25 mouse cellular contexts compared by ENCODE assay signal in the genomic region with DNA sequence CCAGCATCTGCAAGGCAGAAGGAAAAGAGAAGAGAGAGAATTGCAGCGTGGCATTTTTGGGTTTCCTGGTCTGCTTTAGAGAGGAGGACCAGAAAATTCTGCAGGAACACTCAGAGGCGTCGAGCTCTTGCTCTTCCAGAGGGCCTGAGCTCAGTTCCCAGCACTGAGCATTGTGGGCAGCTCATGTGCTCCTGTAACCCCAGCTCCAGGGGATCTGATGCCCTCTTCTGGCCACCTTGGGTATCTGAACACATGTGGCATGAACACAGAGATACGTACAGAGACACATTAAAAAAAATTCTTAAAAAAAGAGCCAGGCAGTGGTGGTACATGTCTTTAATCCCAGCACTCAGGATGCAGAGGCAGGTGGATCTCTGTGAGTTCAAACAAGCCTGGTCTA. TPM values are rescaled to one million over a fixed set of nuclear protein-coding genes. Genes with fewer than 3 reads are reported as not detected.
DNase-seq lines count a peak whose midpoint lies in the region; ATAC-seq and TF ChIP-seq lines count a peak whose summit lies in the region.
"Had no signal": no experiment of that assay in that cellular context is flagged by ENCODE, and none has a peak within 500 bp of the region (broad histone marks: within the 10 kb centered on the region; RNA-seq: fewer than 3 reads in every experiment).

No protein-coding gene starts in this region.

- no peak overlapping the region for H3K4me3 ChIP-seq in heart, adult 2 months
- no peak overlapping the region for H3K4me3 ChIP-seq in heart, embryonic 12.5 days
- H3K4me3 ChIP-seq in liver, postnatal 0 days (ENCODE audit: low read depth, low read length), result no peak overlapping the region
- no peak overlapping the region for H3K4me3 ChIP-seq in MEL (ENCODE audit: control insufficient read depth in 1 of 2, insufficient read depth in 1 of 2, low read depth in 2 of 2, low read length in 2 of 2)
- H3K4me3 ChIP-seq: embryonic facial prominence, embryonic 13.5 days; forebrain, embryonic 12.5 days; heart, embryonic 10.5 days; heart, embryonic 15.5 days had no signal

- H3K4me2 ChIP-seq in heart, embryonic 12.5 days, result no peak overlapping the region
- no peak overlapping the region for H3K4me2 ChIP-seq in liver, postnatal 0 days (ENCODE audit: low read depth, low read length)
- H3K4me2 ChIP-seq: embryonic facial prominence, embryonic 13.5 days; forebrain, embryonic 12.5 days; heart, embryonic 15.5 days; hindbrain, embryonic 14.5 days had no signal

- TF ChIP-seq RAD21 in MEL (IDR thresholded peaks at IDR 0.05; ENCODE audit: low read depth, low read length), result no peak

- TF ChIP-seq POLR2A in heart, adult 2 months (IDR thresholded peaks at IDR 0.05; ENCODE audit: insufficient read depth, low read depth, low read length), result no peak
- TF ChIP-seq POLR2A in MEL (IDR thresholded peaks at IDR 0.05; ENCODE audit: control insufficient read depth in 1 of 2, insufficient read depth in 1 of 2, low read depth in 1 of 2, low read length in 2 of 2, poor library complexity in 1 of 2), result no peak

- no peak for ATAC-seq in heart, embryonic 12.5 days (ENCODE audit: insufficient number of reproducible peaks, low FRiP score)
- no peak for ATAC-seq in liver, postnatal 0 days
- ATAC-seq in megakaryocyte-erythroid progenitor cell, adult 5-6 weeks (replicated peaks; ENCODE audit: low FRiP score, low TSS enrichment, poor library complexity, severe bottlenecking), result 0 out of 2 replicates have a peak, but pooled peaks have one; percentile 18
- ATAC-seq: forebrain, postnatal 0 days; intestine, embryonic 16.5 days; Patski had no signal

- intact Hi-C loops in heart, adult 2 months (cut with DNase I), result no loop called here

- no peak for TF ChIP-seq EP300 in heart, adult 2 months (IDR thresholded peaks at IDR 0.05; ENCODE audit: insufficient read depth, low read depth, low read length)
- no peak for TF ChIP-seq EP300 in liver, postnatal 0 days (IDR thresholded peaks at IDR 0.05; ENCODE audit: low read depth)
- TF ChIP-seq EP300 in MEL (IDR thresholded peaks at IDR 0.05; ENCODE audit: low read depth in 1 of 2, low read length in 2 of 2), result no peak

- H3K36me3 ChIP-seq in heart, adult 2 months (ENCODE audit: control insufficient read depth, insufficient read depth, low read length), result no peaks in the 10 kb centered on the region
- no peaks in the 10 kb centered on the region for H3K36me3 ChIP-seq in heart, embryonic 12.5 days
- no peaks in the 10 kb centered on the region for H3K36me3 ChIP-seq in liver, postnatal 0 days (replicated peaks; ENCODE audit: insufficient read depth, low read length)
- H3K36me3 ChIP-seq in MEL (ENCODE audit: control insufficient read depth in 1 of 2, insufficient read depth in 2 of 2, low read length in 2 of 2), result peaks cover 0 to 5% of the 10 kb centered on the region in 2 experiments; a peak in 2 of 4 replicates
- H3K36me3 ChIP-seq: embryonic facial prominence, embryonic 13.5 days; forebrain, embryonic 12.5 days; G1E; heart, embryonic 10.5 days; heart, embryonic 15.5 days had no signal

- no peak for DNase-seq in heart, adult 2 months
- no peak for DNase-seq in liver, postnatal 0 days
- DNase-seq in liver (no peak), MEL (ENCODE audit: low read depth, low spot score) (no peak), MN1 (ENCODE audit: low spot score) (no peak)
- DNase-seq in testis, postnatal 10 days (ENCODE audit: low spot score), result no peak
- DNase-seq: adrenal gland, adult 8-10 months; adrenal gland, postnatal 36 days; cerebellum, adult 11 months; cerebellum, adult 8-10 months; cerebellum, postnatal 25 days; forebrain, postnatal 0 days; gastrocnemius, postnatal 25 days; heart, adult 11 months; heart, postnatal 14 days had no signal

- H3K27me3 ChIP-seq in heart, adult 2 months (ENCODE audit: control insufficient read depth, insufficient read depth, low read length), result no peaks in the 10 kb centered on the region
- H3K27me3 ChIP-seq in heart, embryonic 12.5 days (replicated peaks), result no peaks in the 10 kb centered on the region
- 0 out of 2 replicates have a peak, but pooled peaks cover 3% of the 10 kb centered on the region for H3K27me3 ChIP-seq in liver, postnatal 0 days (ENCODE audit: insufficient read depth, low read length)
- H3K27me3 ChIP-seq in MEL (ENCODE audit: control insufficient read depth in 1 of 2, insufficient read depth in 2 of 2, low read length in 2 of 2), result no peaks in the 10 kb centered on the region
- H3K27me3 ChIP-seq: embryonic facial prominence, embryonic 13.5 days; forebrain, embryonic 12.5 days; heart, embryonic 15.5 days had no signal

- 0 out of 2 replicates have a peak, but pooled peaks have one; percentile 5 for TF ChIP-seq CTCF in heart, adult 2 months (IDR thresholded peaks at IDR 0.05)
- TF ChIP-seq CTCF in liver, postnatal 0 days (IDR thresholded peaks at IDR 0.05; ENCODE audit: low read depth), result peak; percentile 20; the same call in 1 of the 2 replicates
- TF ChIP-seq CTCF in MEL (IDR thresholded peaks at IDR 0.05 in 2 of 3, conservative IDR thresholded peaks at IDR 0.05 in 1 of 3; ENCODE audit: control insufficient read depth in 1 of 3, insufficient read depth in 1 of 3, low read depth in 2 of 3, low read length in 3 of 3, poor library complexity in 1 of 3, severe bottlenecking in 1 of 3), result peak; percentile 17 to 41 (median 24); a peak in 4 of 6 replicates

- H3K9me3 ChIP-seq in heart, embryonic 12.5 days (replicated peaks), result peaks cover 18% of the 10 kb centered on the region; the same call in 1 of the 2 replicates
- H3K9me3 ChIP-seq in liver, postnatal 0 days (ENCODE audit: low read length), result no peaks in the 10 kb centered on the region
- H3K9me3 ChIP-seq in MEL (replicated peaks; ENCODE audit: insufficient read depth, low read length), result no peaks in the 10 kb centered on the region
- H3K9me3 ChIP-seq: embryonic facial prominence, embryonic 13.5 days; forebrain, embryonic 12.5 days; heart, embryonic 10.5 days; heart, embryonic 15.5 days had no signal

- no peaks in the 10 kb centered on the region for H3K4me1 ChIP-seq in heart, adult 2 months (ENCODE audit: control insufficient read depth, insufficient read depth, low read length)
- no peaks in the 10 kb centered on the region for H3K4me1 ChIP-seq in heart, embryonic 12.5 days (replicated peaks)
- no peaks in the 10 kb centered on the region for H3K4me1 ChIP-seq in liver, postnatal 0 days (ENCODE audit: insufficient read depth)
- H3K4me1 ChIP-seq in MEL (ENCODE audit: control insufficient read depth in 1 of 2, insufficient read depth in 2 of 2, low read length in 2 of 2), result peaks cover 0 to 9% of the 10 kb centered on the region in 2 experiments; a peak in 2 of 4 replicates
- H3K4me1 ChIP-seq: forebrain, embryonic 12.5 days; heart, embryonic 10.5 days; heart, embryonic 15.5 days had no signal

- 83% methylated on average over 4 of the region's 4 CpGs for WGBS in heart, adult 2 months
- 88% methylated on average over 4 of the region's 4 CpGs for WGBS in heart, embryonic 12.5 days
- WGBS in liver, postnatal 0 days (ENCODE audit: insufficient replicate concordance), result 80% methylated on average over 4 of the region's 4 CpGs

- H3K27ac ChIP-seq in heart, adult 2 months, result no peak overlapping the region
- H3K27ac ChIP-seq in heart, embryonic 12.5 days (ENCODE audit: poor library complexity, severe bottlenecking), result no peak overlapping the region
- H3K27ac ChIP-seq in liver, postnatal 0 days (ENCODE audit: low read depth), result no peak overlapping the region
- no peak overlapping the region for H3K27ac ChIP-seq in MEL (ENCODE audit: control insufficient read depth, low read depth, low read length)
- H3K27ac ChIP-seq: embryonic facial prominence, embryonic 13.5 days; forebrain, embryonic 12.5 days; heart, embryonic 10.5 days; heart, embryonic 15.5 days; hindbrain, embryonic 14.5 days had no signal

- H3K79me2 ChIP-seq in heart, adult 2 months (replicated peaks; ENCODE audit: control insufficient read depth, insufficient read depth, low read length), result no peaks in the 10 kb centered on the region
- no peaks in the 10 kb centered on the region for H3K79me2 ChIP-seq in MEL (ENCODE audit: control insufficient read depth, insufficient read depth, low read length, poor library complexity)

- no peak overlapping the region for H3K9ac ChIP-seq in heart, adult 2 months (ENCODE audit: low read depth, low read length)
- no peak overlapping the region for H3K9ac ChIP-seq in heart, embryonic 12.5 days
- H3K9ac ChIP-seq in liver, postnatal 0 days (replicated peaks), result no peak overlapping the region
- no peak overlapping the region for H3K9ac ChIP-seq in MEL (ENCODE audit: control insufficient read depth, low read depth, low read length, poor library complexity, severe bottlenecking)
- H3K9ac ChIP-seq: embryonic facial prominence, embryonic 13.5 days; forebrain, embryonic 12.5 days; forebrain, postnatal 0 days; heart, embryonic 15.5 days; hindbrain, embryonic 14.5 days had no signal

TF ChIP-seq in MEL, 35 proteins besides CTCF, POLR2A, EP300 and RAD21:
- no peak for TF ChIP-seq TBP (IDR thresholded peaks at IDR 0.05; ENCODE audit: low read depth, low read length)
- TF ChIP-seq JUND (IDR thresholded peaks at IDR 0.05; ENCODE audit: low read depth, low read length), result no peak
- no peak for TF ChIP-seq GATA1 (IDR thresholded peaks at IDR 0.05; ENCODE audit: low read depth, low read length)
- no peak for TF ChIP-seq RCOR1 (IDR thresholded peaks at IDR 0.05; ENCODE audit: low read depth, low read length)

RNA-seq across cellular contexts. Expression of a gene that starts 15.4 kb away (rescaled TPM):
- total RNA-seq in heart, adult 2 months (2021), result 10 to 100 TPM; 22.5 to 23.5 TPM
- polyA plus RNA-seq in heart, adult 2 months (2012; rRNA removed), result 16.8 and 26.2 TPM in 2 replicates
- polyA plus RNA-seq in heart, embryonic 12.5 days (2016; fragmentation: Nextera tagmentation; extraction: Ambion mirVana), result 39.4 and 40.8 TPM in 2 replicates
- polyA plus RNA-seq in liver, postnatal 0 days (2015; fragmentation: Nextera tagmentation; extraction: Ambion mirVana), result 14.4 and 15.8 TPM in 2 replicates
- total RNA-seq in MEL (2012; rRNA removed), result 42.4 and 43.3 TPM in 2 replicates
- polyA plus RNA-seq in MEL (2012; ENCODE audit: insufficient read depth in 1 of 2, insufficient read length in 2 of 2, low read depth in 1 of 2, low replicate concordance in 2 of 2, missing spikeins in 1 of 2), result 100 to 1,000 TPM in 1 of 2 experiments, 10 to 100 TPM in 1; 46.9 to 143 TPM
- 44.6 and 44.7 TPM in 2 replicates for total RNA-seq in megakaryocyte-erythroid progenitor cell, adult 5-6 weeks (2014; fragmentation: Nextera tagmentation)
- 65.3 and 68.0 TPM in 2 replicates for total RNA-seq in megakaryocyte-erythroid progenitor cell, adult 5-6 weeks (2017)

RNA-seq across cellular contexts. Expression of a gene that starts 33.2 kb away (rescaled TPM):
- 10 to 100 TPM; 64.3 to 68.2 TPM for total RNA-seq in heart, adult 2 months (2021)
- polyA plus RNA-seq in heart, adult 2 months (2012; rRNA removed), result 22.4 and 32.6 TPM in 2 replicates
- polyA plus RNA-seq in heart, embryonic 12.5 days (2016; fragmentation: Nextera tagmentation; extraction: Ambion mirVana), result 78.3 and 81.8 TPM in 2 replicates
- polyA plus RNA-seq in liver, postnatal 0 days (2015; fragmentation: Nextera tagmentation; extraction: Ambion mirVana), result 14.4 and 16.3 TPM in 2 replicates
- 35.2 TPM in 2 replicates for total RNA-seq in MEL (2012; rRNA removed)
- polyA plus RNA-seq in MEL (2012; ENCODE audit: insufficient read depth in 1 of 2, insufficient read length in 2 of 2, low read depth in 1 of 2, low replicate concordance in 2 of 2, missing spikeins in 1 of 2), result 10 to 100 TPM in 1 of 2 experiments, not detected in 1; 40.0 TPM
- 28.2 and 29.8 TPM in 2 replicates for total RNA-seq in megakaryocyte-erythroid progenitor cell, adult 5-6 weeks (2014; fragmentation: Nextera tagmentation)
- total RNA-seq in megakaryocyte-erythroid progenitor cell, adult 5-6 weeks (2017), result 40.9 and 52.6 TPM in 2 replicates
